Mouse (Mus musculus) T-cell, adult 66 days (primary cell): ENCODE data around the gene Gm11011. TPM values are rescaled to one million over a fixed set of nuclear protein-coding genes. Genes with fewer than 3 reads are reported as not detected.

Experiments
- total RNA-seq, 2 experiments: library from RNA; stranded (reverse); gene quantifications; 3 replicates in 1 of 2; 4 replicates in 1 of 2; pipeline ENCODE4 v1.2.4; 2023

The Gm11011 gene
- not detected for total RNA-seq

DNA sequence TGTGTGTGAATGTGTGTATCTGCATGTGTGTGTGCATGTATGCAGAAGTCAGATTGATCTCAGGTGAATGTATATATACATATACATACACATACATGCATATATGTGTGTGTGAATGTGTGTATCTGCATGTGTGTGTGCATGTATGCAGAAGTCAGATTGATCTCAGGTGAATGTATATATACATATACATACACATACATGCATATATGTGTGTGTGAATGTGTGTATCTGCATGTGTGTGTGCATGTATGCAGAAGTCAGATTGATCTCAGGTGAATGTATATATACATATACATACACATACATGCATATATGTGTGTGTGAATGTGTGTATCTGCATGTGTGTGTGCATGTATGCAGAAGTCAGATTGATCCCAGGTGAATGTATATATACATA is at the start of gene Gm11011:
Gene Gm11011 (minus strand): TSS at position 101 of the 400 bp plus-strand sequence.

DNA sequence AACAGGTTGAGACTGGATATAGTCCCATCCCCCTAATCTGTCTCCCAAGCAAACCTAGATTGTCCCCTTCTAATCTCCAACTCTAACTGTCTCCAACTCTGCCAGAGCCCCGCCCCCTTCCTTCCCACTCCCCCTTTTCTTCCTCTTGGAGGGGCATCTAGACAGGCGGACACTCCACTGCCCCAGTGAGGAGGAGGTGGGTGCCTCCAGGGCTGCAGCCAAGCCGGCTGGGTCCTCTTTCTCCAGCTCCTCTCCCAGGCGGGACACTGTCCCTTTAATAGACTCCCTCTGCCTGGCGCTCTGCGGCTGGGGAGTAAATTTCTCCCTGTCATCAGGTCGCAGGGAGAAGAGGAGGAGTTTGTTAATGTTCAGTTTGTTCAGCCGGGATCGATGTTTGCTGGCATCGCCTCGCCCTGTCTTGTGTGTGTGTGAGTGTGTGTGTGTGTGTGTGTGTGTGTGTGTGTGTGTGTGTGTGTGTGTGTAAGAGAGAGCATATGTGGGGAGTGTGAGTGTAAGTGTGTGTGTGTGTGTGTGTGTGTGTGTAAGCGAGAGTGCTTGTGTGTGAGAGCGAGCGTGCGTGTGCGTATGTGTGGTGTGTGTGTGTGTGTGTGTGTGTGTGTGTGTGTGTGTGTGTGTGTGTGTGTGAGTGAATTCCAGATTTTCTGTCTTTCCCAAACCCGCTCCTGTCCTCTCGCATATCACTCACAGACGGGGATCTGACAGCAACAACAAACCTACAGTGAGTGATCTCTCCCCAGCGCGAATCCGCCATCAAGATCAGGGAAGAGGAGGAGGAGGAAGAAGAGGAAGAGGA is 45.0 kb upstream of the Gm11011 start, which contains the start of gene Tshz2:
Gene Tshz2 (plus strand): TSS at position 676 of the 814 bp plus-strand sequence.

Other genes with a start within 250 kb of the Gm11011 start
- gene Tshz2, start 45.3 kb upstream of the Gm11011 start, total RNA-seq: under 1 TPM; 0.23 to 0.36 TPM